Mouse (Mus musculus): ENCODE results near the gene Arf3. TPM values are rescaled to one million over a fixed set of nuclear protein-coding genes. Genes with fewer than 3 reads are reported as not detected.

Arf3 gene
- polyA plus RNA-seq, 1 experiment from 2014 or later: 63.3 TPM

GRCm38 (mm10) chr15:98699190-98700105, 63.6 kb downstream of the Arf3 start:
- 4% methylated on average over 40 of the region's 40 CpGs for WGBS
- Histone ChIP-seq H3K4me3 (replicated peaks; ENCODE audit: low read depth, low read length) (peak overlapping the region; percentile 39), H3K4me2 (ENCODE audit: low read length) (peak overlapping the region; percentile 62), H3K36me3 (ENCODE audit: control insufficient read depth, insufficient read depth, low read length) (no peaks in the 10 kb centered on the region), H3K4me1 (ENCODE audit: control insufficient read depth, insufficient read depth, low read length) (0 out of 2 replicates have a peak, but pooled peaks cover 4% of the 10 kb centered on the region), H3K9me3 (ENCODE audit: control insufficient read depth, low read length) (no peaks in the 10 kb centered on the region), H3K9ac (replicated peaks; ENCODE audit: low read length) (peak overlapping the region; percentile 52), H3K27ac (replicated peaks; ENCODE audit: low read depth, low read length) (peak overlapping the region; percentile 75), H3K27me3 (ENCODE audit: control insufficient read depth, insufficient read depth, low read length) (peaks cover 16% of the 10 kb centered on the region; the same call in 1 of the 2 replicates)
- ATAC-seq (ENCODE audit: low FRiP score, low TSS enrichment) (peak; percentile 84), DNase-seq (peak; percentile 94)

GRCm38 (mm10) chr15:98696216-98696615, 66.8 kb downstream of the Arf3 start:
- WGBS: 50% methylated on average over 8 of the region's 8 CpGs
- ATAC-seq (ENCODE audit: low FRiP score, low TSS enrichment): no peak

GRCm38 (mm10) chr15:98695726-98696125, 67.3 kb downstream of the Arf3 start:
- no peak overlapping the region for H3K4me2 ChIP-seq (ENCODE audit: low read length)
- no peak for ATAC-seq (ENCODE audit: low FRiP score, low TSS enrichment)
- H3K4me1 ChIP-seq (ENCODE audit: control insufficient read depth, insufficient read depth, low read length): peaks cover 18% of the 10 kb centered on the region
- H3K9ac ChIP-seq (replicated peaks; ENCODE audit: low read length): no peak overlapping the region
- no peaks in the 10 kb centered on the region for H3K36me3 ChIP-seq (ENCODE audit: control insufficient read depth, insufficient read depth, low read length)
- no peak overlapping the region for H3K27ac ChIP-seq (replicated peaks; ENCODE audit: low read depth, low read length)
- H3K4me3 ChIP-seq (replicated peaks; ENCODE audit: low read depth, low read length): no peak overlapping the region
- H3K27me3 ChIP-seq (ENCODE audit: control insufficient read depth, insufficient read depth, low read length): peaks cover 6% of the 10 kb centered on the region; the same call in 1 of the 2 replicates
- 69% methylated on average over 9 of the region's 9 CpGs for WGBS
- DNase-seq: no peak
- H3K9me3 ChIP-seq (ENCODE audit: control insufficient read depth, low read length): no peaks in the 10 kb centered on the region

More at GRCm38 (mm10) chr15:98696216-98696615, 66.8 kb downstream of the Arf3 start:
- Histone ChIP-seq H3K4me2 (ENCODE audit: low read length) (no peak overlapping the region), H3K4me3 (replicated peaks; ENCODE audit: low read depth, low read length) (no peak overlapping the region), H3K36me3 (ENCODE audit: control insufficient read depth, insufficient read depth, low read length) (no peaks in the 10 kb centered on the region), H3K9me3 (ENCODE audit: control insufficient read depth, low read length) (no peaks in the 10 kb centered on the region), H3K9ac (replicated peaks; ENCODE audit: low read length) (no peak overlapping the region), H3K4me1 (ENCODE audit: control insufficient read depth, insufficient read depth, low read length) (peaks cover 13% of the 10 kb centered on the region), H3K27me3 (ENCODE audit: control insufficient read depth, insufficient read depth, low read length) (peaks cover 11% of the 10 kb centered on the region; the same call in 1 of the 2 replicates), H3K27ac (replicated peaks; ENCODE audit: low read depth, low read length) (no peak overlapping the region)
- no peak for DNase-seq

GRCm38 (mm10) chr15:98692171-98692715, 70.8 kb downstream of the Arf3 start:
- H3K9ac ChIP-seq (replicated peaks; ENCODE audit: low read length): no peak overlapping the region
- DNase-seq (no peak), ATAC-seq (ENCODE audit: low FRiP score, low TSS enrichment) (no peak)
- no peak overlapping the region for H3K4me3 ChIP-seq (replicated peaks; ENCODE audit: low read depth, low read length)
- peaks cover 17% of the 10 kb centered on the region for H3K4me1 ChIP-seq (ENCODE audit: control insufficient read depth, insufficient read depth, low read length)
- WGBS: 51% methylated on average over 11 of the region's 11 CpGs
- no peaks in the 10 kb centered on the region for H3K36me3 ChIP-seq (ENCODE audit: control insufficient read depth, insufficient read depth, low read length)
- H3K27me3 ChIP-seq (ENCODE audit: control insufficient read depth, insufficient read depth, low read length): no peaks in the 10 kb centered on the region
- no peak overlapping the region for H3K27ac ChIP-seq (replicated peaks; ENCODE audit: low read depth, low read length)
- no peak overlapping the region for H3K4me2 ChIP-seq (ENCODE audit: low read length)
- H3K9me3 ChIP-seq (ENCODE audit: control insufficient read depth, low read length): no peaks in the 10 kb centered on the region

GRCm38 (mm10) chr15:98691486-98692147, 71.4 kb downstream of the Arf3 start:
- H3K4me1 ChIP-seq (ENCODE audit: control insufficient read depth, insufficient read depth, low read length): peaks cover 17% of the 10 kb centered on the region
- H3K27ac ChIP-seq (replicated peaks; ENCODE audit: low read depth, low read length): peak overlapping the region; percentile 43
- no peaks in the 10 kb centered on the region for H3K9me3 ChIP-seq (ENCODE audit: control insufficient read depth, low read length)
- H3K4me3 ChIP-seq (replicated peaks; ENCODE audit: low read depth, low read length): no peak overlapping the region
- H3K36me3 ChIP-seq (ENCODE audit: control insufficient read depth, insufficient read depth, low read length): no peaks in the 10 kb centered on the region
- peak; percentile 69; the same call in 1 of the 2 replicates for ATAC-seq (ENCODE audit: low FRiP score, low TSS enrichment)
- WGBS: 1% methylated on average over 7 of the region's 7 CpGs
- H3K4me2 ChIP-seq (ENCODE audit: low read length): peak overlapping the region; percentile 31
- DNase-seq: peak; percentile 87
- H3K27me3 ChIP-seq (ENCODE audit: control insufficient read depth, insufficient read depth, low read length): no peaks in the 10 kb centered on the region
- no peak overlapping the region for H3K9ac ChIP-seq (replicated peaks; ENCODE audit: low read length)

- Histone ChIP-seq H3K27ac (replicated peaks; ENCODE audit: low read depth, low read length) (no peak overlapping the region), H3K9me3 (ENCODE audit: control insufficient read depth, low read length) (no peaks in the 10 kb centered on the region), H3K36me3 (ENCODE audit: control insufficient read depth, insufficient read depth, low read length) (no peaks in the 10 kb centered on the region), H3K4me2 (ENCODE audit: low read length) (no peak overlapping the region), H3K27me3 (ENCODE audit: control insufficient read depth, insufficient read depth, low read length) (no peaks in the 10 kb centered on the region), H3K4me3 (replicated peaks; ENCODE audit: low read depth, low read length) (no peak overlapping the region), H3K9ac (replicated peaks; ENCODE audit: low read length) (no peak overlapping the region), H3K4me1 (ENCODE audit: control insufficient read depth, insufficient read depth, low read length) (peaks cover 17% of the 10 kb centered on the region)
- DNase-seq (no peak), ATAC-seq (ENCODE audit: low FRiP score, low TSS enrichment) (no peak)
- 78% methylated on average over 2 of the region's 2 CpGs for WGBS
Measured at GRCm38 (mm10) chr15:98689682-98690081, 73.3 kb downstream of the Arf3 start.

Other genes starting within 250 kb of the Arf3 start
- 125 TPM in 2 replicates for gene Kansl2, start 228.9 kb downstream of the Arf3 start, polyA plus RNA-seq (2014; fragmentation: Nextera tagmentation; extraction: Ambion mirVana)
- 59.7 and 65.8 TPM in 2 replicates for gene Ccnt1, start 192.3 kb downstream of the Arf3 start, polyA plus RNA-seq (2014; fragmentation: Nextera tagmentation; extraction: Ambion mirVana)
- gene 4930415O20Rik, start 192.2 kb downstream of the Arf3 start, polyA plus RNA-seq (2014; fragmentation: Nextera tagmentation; extraction: Ambion mirVana): 0.58 TPM in 1 of 2 replicates, not detected in the other
- gene Adcy6, start 153.1 kb downstream of the Arf3 start, polyA plus RNA-seq (2014; fragmentation: Nextera tagmentation; extraction: Ambion mirVana): 9.6 and 12.2 TPM in 2 replicates
- gene Cacnb3, start 132.4 kb downstream of the Arf3 start, polyA plus RNA-seq (2014; fragmentation: Nextera tagmentation; extraction: Ambion mirVana): 130 and 136 TPM in 2 replicates
- gene Ddx23, start 100.3 kb downstream of the Arf3 start, polyA plus RNA-seq (2014; fragmentation: Nextera tagmentation; extraction: Ambion mirVana): 17.7 and 24.9 TPM in 2 replicates
- gene Rnd1, start 85.8 kb downstream of the Arf3 start, polyA plus RNA-seq (2014; fragmentation: Nextera tagmentation; extraction: Ambion mirVana): 7.4 and 9.2 TPM in 2 replicates
- gene Ccdc65, start 55.0 kb downstream of the Arf3 start, polyA plus RNA-seq (2014; fragmentation: Nextera tagmentation; extraction: Ambion mirVana): 5.7 and 6.3 TPM in 2 replicates
- 1.7 and 3.8 TPM in 2 replicates for gene Fkbp11, start 35.0 kb downstream of the Arf3 start, polyA plus RNA-seq (2014; fragmentation: Nextera tagmentation; extraction: Ambion mirVana)
- gene Wnt10b, start 14.9 kb upstream of the Arf3 start, polyA plus RNA-seq (2014; fragmentation: Nextera tagmentation; extraction: Ambion mirVana): not detected in 2 replicates
- 1.3 and 4.1 TPM in 2 replicates for gene Wnt1, start 26.6 kb upstream of the Arf3 start, polyA plus RNA-seq (2014; fragmentation: Nextera tagmentation; extraction: Ambion mirVana)
- 0.57 and 0.66 TPM in 2 replicates for gene Ddn, start 46.3 kb upstream of the Arf3 start, polyA plus RNA-seq (2014; fragmentation: Nextera tagmentation; extraction: Ambion mirVana)
- 56.5 and 72.8 TPM in 2 replicates for gene Prkag1, start 68.3 kb upstream of the Arf3 start, polyA plus RNA-seq (2014; fragmentation: Nextera tagmentation; extraction: Ambion mirVana)
- 13.6 and 16.0 TPM in 2 replicates for gene Kmt2d, start 108.0 kb upstream of the Arf3 start, polyA plus RNA-seq (2014; fragmentation: Nextera tagmentation; extraction: Ambion mirVana)
- 23.7 and 31.9 TPM in 2 replicates for gene Rhebl1, start 131.3 kb upstream of the Arf3 start, polyA plus RNA-seq (2014; fragmentation: Nextera tagmentation; extraction: Ambion mirVana)
- gene Dhh, start 135.3 kb upstream of the Arf3 start, polyA plus RNA-seq (2014; fragmentation: Nextera tagmentation; extraction: Ambion mirVana): 0.36 and 0.57 TPM in 2 replicates
- 11.2 and 19.4 TPM in 2 replicates for gene Lmbr1l, start 155.0 kb upstream of the Arf3 start, polyA plus RNA-seq (2014; fragmentation: Nextera tagmentation; extraction: Ambion mirVana)
- gene Tuba1b, start 171.4 kb upstream of the Arf3 start, polyA plus RNA-seq (2014; fragmentation: Nextera tagmentation; extraction: Ambion mirVana): 1,095 and 1,120 TPM in 2 replicates
- not detected in 2 replicates for gene Gm49450, start 190.3 kb upstream of the Arf3 start, polyA plus RNA-seq (2014; fragmentation: Nextera tagmentation; extraction: Ambion mirVana)
- 17,220 and 18,751 TPM in 2 replicates for gene Tuba1a, start 190.5 kb upstream of the Arf3 start, polyA plus RNA-seq (2014; fragmentation: Nextera tagmentation; extraction: Ambion mirVana)